Mouse (Mus musculus): ENCODE results near the gene Slc12a4. TPM values are rescaled to one million over a fixed set of nuclear protein-coding genes. Genes with fewer than 3 reads are reported as not detected.
"Not testable (repeated sequence)": the region's sequence is repeated elsewhere in the genome, so short reads cannot be mapped to it uniquely, and the experiment has no call there.

Gene Slc12a4
- total and polyA plus RNA-seq, 3 experiments: 4.4 to 8.7 (median 6.6) TPM

DNA sequence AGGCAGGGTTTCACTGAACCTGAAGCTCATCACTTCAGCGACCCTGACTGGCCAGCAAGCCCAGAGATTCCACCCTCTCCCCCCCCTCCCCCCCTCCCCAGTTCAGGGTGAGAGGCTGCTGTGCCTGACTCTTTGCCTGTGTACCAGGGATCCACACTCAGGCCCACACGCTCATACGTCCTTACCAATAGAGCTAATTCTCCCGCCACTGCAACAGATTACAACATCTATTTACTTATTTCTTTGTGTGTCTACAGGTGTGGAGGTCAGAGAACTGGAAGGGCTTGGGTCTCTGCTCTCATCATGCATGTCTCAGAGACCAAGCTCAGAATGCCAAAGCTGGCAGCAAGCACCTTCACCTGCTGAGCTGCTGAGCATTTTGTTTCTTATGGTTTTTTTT, 27.3 kb upstream of the Slc12a4 start:
- Histone ChIP-seq H3K4me1 (ENCODE audit: insufficient read depth, low read depth, low read length) (peaks cover 20% of the 10 kb centered on the region), H3K9me3 (replicated peaks) (no peaks in the 10 kb centered on the region), H3K36me3 (replicated peaks) (no peaks in the 10 kb centered on the region), H3K4me3 (ENCODE audit: low read depth, low read length) (no peak overlapping the region), H3K27me3 (ENCODE audit: insufficient read depth, low read length) (peaks cover 36% of the 10 kb centered on the region)
- DNase-seq (ENCODE audit: low spot score): no peak
- no peak for ATAC-seq (ENCODE audit: extremely low read depth, insufficient number of reproducible peaks, low FRiP score, poor library complexity, severe bottlenecking)
- TF ChIP-seq GATA1 (IDR thresholded peaks at IDR 0.05; ENCODE audit: borderline replicate concordance, low read length) (no peak), GATA2 (IDR thresholded peaks at IDR 0.05; ENCODE audit: borderline replicate concordance, low read depth, low read length) (no peak), POLR2AphosphoS5 (IDR thresholded peaks at IDR 0.05; ENCODE audit: insufficient replicate concordance, low read depth, low read length) (no peak), TAL1 (conservative IDR thresholded peaks at IDR 0.05; ENCODE audit: low read depth, low read length) (no peak), CTCF (IDR thresholded peaks at IDR 0.05; ENCODE audit: low read depth, low read length) (no peak)

DNA sequence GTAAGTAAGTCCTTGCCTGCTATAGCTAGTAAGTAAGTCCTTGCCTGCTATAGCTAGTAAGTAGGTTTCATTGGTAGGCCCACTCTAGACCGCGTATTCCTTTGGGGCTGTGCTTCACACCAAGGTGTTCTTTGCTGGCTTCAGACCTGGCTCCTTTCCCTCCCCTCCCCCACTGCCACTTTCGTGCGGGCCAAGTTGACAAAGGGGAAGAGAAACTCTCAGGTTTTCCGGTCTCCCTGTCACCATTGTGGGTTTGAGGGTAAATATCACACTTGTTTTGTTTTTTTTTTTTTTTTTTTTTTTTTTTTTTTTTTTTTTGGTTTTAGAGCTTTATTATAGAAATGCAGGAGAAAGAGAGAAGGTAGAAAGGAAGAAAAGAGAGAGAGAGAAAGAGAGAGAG, 26.6 kb upstream of the Slc12a4 start:
- no peak for TF ChIP-seq GATA1 (IDR thresholded peaks at IDR 0.05; ENCODE audit: borderline replicate concordance, low read length)
- no peak for TF ChIP-seq POLR2AphosphoS5 (IDR thresholded peaks at IDR 0.05; ENCODE audit: insufficient replicate concordance, low read depth, low read length)
- TF ChIP-seq TAL1 (conservative IDR thresholded peaks at IDR 0.05; ENCODE audit: low read depth, low read length): no peak
- TF ChIP-seq GATA2 (IDR thresholded peaks at IDR 0.05; ENCODE audit: borderline replicate concordance, low read depth, low read length): no peak
- no peak for TF ChIP-seq CTCF (IDR thresholded peaks at IDR 0.05; ENCODE audit: low read depth, low read length)
- ATAC-seq (ENCODE audit: extremely low read depth, insufficient number of reproducible peaks, low FRiP score, poor library complexity, severe bottlenecking): no peak
- H3K4me3 ChIP-seq (ENCODE audit: low read depth, low read length): no peak overlapping the region
- H3K36me3 ChIP-seq (replicated peaks): no peaks in the 10 kb centered on the region
- H3K9me3 ChIP-seq (replicated peaks): no peaks in the 10 kb centered on the region
- peaks cover 19% of the 10 kb centered on the region for H3K4me1 ChIP-seq (ENCODE audit: insufficient read depth, low read depth, low read length)
- peaks cover 39% of the 10 kb centered on the region for H3K27me3 ChIP-seq (ENCODE audit: insufficient read depth, low read length)
- DNase-seq (ENCODE audit: low spot score): no peak

DNA sequence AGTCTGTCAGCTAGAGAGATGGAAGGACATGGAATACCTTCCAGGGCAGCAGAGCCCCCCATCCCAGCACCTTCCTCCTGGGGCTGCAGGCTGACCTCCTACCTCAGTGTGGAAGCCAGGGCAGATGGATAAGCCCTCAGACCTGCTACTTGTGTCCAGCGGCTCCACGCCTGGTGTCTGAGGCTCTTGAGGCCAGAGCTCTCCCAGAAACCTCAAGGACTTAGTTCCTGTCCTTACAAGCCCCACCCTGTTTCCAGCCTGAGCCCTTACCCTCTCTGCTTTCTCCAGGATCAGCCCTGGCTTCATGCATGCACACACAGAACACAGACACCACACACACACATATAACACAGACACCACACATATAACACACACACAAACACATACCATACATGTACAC, 25.6 kb upstream of the Slc12a4 start:
- peaks cover 19% of the 10 kb centered on the region for H3K4me1 ChIP-seq (ENCODE audit: insufficient read depth, low read depth, low read length)
- no peaks in the 10 kb centered on the region for H3K9me3 ChIP-seq (replicated peaks)
- TF ChIP-seq GATA2 (IDR thresholded peaks at IDR 0.05; ENCODE audit: borderline replicate concordance, low read depth, low read length) (no peak), TAL1 (conservative IDR thresholded peaks at IDR 0.05; ENCODE audit: low read depth, low read length) (no peak), CTCF (IDR thresholded peaks at IDR 0.05; ENCODE audit: low read depth, low read length) (no peak), POLR2AphosphoS5 (IDR thresholded peaks at IDR 0.05; ENCODE audit: insufficient replicate concordance, low read depth, low read length) (no peak), GATA1 (IDR thresholded peaks at IDR 0.05; ENCODE audit: borderline replicate concordance, low read length) (no peak)
- no peak for DNase-seq (ENCODE audit: low spot score)
- ATAC-seq (ENCODE audit: extremely low read depth, insufficient number of reproducible peaks, low FRiP score, poor library complexity, severe bottlenecking): no peak
- H3K27me3 ChIP-seq (ENCODE audit: insufficient read depth, low read length): peaks cover 35% of the 10 kb centered on the region
- no peak overlapping the region for H3K4me3 ChIP-seq (ENCODE audit: low read depth, low read length)
- no peaks in the 10 kb centered on the region for H3K36me3 ChIP-seq (replicated peaks)

DNA sequence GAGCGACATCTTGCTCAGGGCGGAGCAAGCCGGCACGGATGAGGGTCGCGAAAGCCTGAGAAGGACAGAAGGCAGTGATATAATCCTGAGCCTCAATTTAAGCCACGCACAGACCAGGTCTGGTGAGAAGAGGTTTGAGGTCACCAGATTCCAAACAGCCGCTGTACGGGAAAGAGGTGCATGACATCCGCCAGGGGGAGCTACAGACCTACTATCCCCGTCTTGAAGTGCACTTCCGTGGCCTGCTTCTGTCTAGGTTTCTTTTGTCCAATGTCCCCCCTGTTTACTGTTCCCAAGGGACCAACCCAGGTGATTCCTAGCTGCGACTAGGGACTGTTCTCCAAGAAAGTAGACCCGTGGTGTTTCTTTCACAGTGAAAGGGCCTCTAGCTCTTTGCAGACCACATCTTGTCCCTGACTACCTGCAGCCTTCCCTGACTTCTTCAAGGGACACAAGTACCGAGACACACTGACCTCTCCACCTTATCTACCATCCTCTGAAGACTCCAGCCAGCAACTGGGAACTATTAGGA, 25.0 kb upstream of the Slc12a4 start, which contains the start of gene Dus2:
Dus2 (plus strand) TSS at position 482 of the 532 bp plus-strand sequence.
- ATAC-seq (ENCODE audit: extremely low read depth, insufficient number of reproducible peaks, low FRiP score, poor library complexity, severe bottlenecking) (peak; percentile 40; the same call in 1 of the 2 replicates), DNase-seq (ENCODE audit: low spot score) (peak; percentile 73)
- peaks cover 15% of the 10 kb centered on the region for H3K4me1 ChIP-seq (ENCODE audit: insufficient read depth, low read depth, low read length)
- no peak for TF ChIP-seq POLR2AphosphoS5 (IDR thresholded peaks at IDR 0.05; ENCODE audit: insufficient replicate concordance, low read depth, low read length)
- peak; percentile 81 for TF ChIP-seq CTCF (IDR thresholded peaks at IDR 0.05; ENCODE audit: low read depth, low read length)
- peaks cover 34% of the 10 kb centered on the region for H3K27me3 ChIP-seq (ENCODE audit: insufficient read depth, low read length)
- no peaks in the 10 kb centered on the region for H3K36me3 ChIP-seq (replicated peaks)
- H3K9me3 ChIP-seq (replicated peaks): no peaks in the 10 kb centered on the region
- H3K4me3 ChIP-seq (ENCODE audit: low read depth, low read length): no peak within 1 kb of the TSS

DNA sequence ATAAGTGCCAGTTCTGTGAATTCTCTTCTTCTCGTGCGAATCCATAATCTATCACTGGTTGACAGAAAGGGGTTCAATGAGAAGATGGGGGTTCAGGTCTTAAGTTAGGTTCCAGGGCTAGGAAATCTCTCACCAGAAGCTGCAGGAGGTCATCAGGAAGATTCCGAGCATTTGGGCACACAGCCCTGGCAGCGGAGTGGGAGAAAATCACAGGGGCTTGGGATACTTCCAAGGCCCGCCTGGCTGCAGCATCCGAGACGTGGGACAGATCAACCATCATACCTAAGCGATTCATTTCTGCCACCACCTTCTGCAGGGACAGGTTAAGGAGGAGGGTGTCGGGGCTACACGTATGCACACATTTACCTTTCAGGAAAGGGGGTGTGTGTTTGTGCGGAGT, 22.6 kb upstream of the Slc12a4 start:
- H3K9me3 ChIP-seq (replicated peaks): no peaks in the 10 kb centered on the region
- DNase-seq (ENCODE audit: low spot score) (no peak), ATAC-seq (ENCODE audit: extremely low read depth, insufficient number of reproducible peaks, low FRiP score, poor library complexity, severe bottlenecking) (no peak)
- peaks cover 15% of the 10 kb centered on the region for H3K4me1 ChIP-seq (ENCODE audit: insufficient read depth, low read depth, low read length)
- H3K36me3 ChIP-seq (replicated peaks): no peaks in the 10 kb centered on the region
- no peak overlapping the region for H3K4me3 ChIP-seq (ENCODE audit: low read depth, low read length)
- TF ChIP-seq GATA2 (IDR thresholded peaks at IDR 0.05; ENCODE audit: borderline replicate concordance, low read depth, low read length) (no peak), POLR2AphosphoS5 (IDR thresholded peaks at IDR 0.05; ENCODE audit: insufficient replicate concordance, low read depth, low read length) (no peak)
- peaks cover 51% of the 10 kb centered on the region for H3K27me3 ChIP-seq (ENCODE audit: insufficient read depth, low read length)

DNA sequence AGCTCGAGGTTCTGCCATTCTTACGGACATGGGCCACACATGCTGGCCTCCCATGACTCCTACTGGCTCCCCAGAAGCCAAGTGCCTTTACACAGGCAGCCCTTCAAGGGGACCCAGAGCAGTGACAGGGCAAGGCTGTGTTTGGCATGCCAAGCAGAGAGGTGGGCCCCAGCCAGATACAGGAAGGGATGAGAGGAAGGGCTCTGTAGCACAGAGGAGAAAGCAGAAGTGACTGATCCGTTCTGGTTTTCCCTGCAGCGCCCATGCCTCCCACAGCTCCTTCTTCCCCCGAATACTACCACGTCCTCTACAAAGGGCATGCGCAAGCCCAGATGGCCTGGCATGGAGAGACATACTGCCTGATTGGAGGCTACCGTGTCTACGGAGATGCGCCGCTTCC, 17.5 kb upstream of the Slc12a4 start:
- not testable (repeated sequence) for H3K4me1 ChIP-seq (ENCODE audit: insufficient read depth, low read depth, low read length); ATAC-seq (ENCODE audit: extremely low read depth, insufficient number of reproducible peaks, low FRiP score, poor library complexity, severe bottlenecking); H3K4me3 ChIP-seq (ENCODE audit: low read depth, low read length); DNase-seq (ENCODE audit: low spot score); H3K36me3 ChIP-seq (replicated peaks); H3K9me3 ChIP-seq (replicated peaks)
- peaks cover 48% of the 10 kb centered on the region for H3K27me3 ChIP-seq (ENCODE audit: insufficient read depth, low read length)

DNA sequence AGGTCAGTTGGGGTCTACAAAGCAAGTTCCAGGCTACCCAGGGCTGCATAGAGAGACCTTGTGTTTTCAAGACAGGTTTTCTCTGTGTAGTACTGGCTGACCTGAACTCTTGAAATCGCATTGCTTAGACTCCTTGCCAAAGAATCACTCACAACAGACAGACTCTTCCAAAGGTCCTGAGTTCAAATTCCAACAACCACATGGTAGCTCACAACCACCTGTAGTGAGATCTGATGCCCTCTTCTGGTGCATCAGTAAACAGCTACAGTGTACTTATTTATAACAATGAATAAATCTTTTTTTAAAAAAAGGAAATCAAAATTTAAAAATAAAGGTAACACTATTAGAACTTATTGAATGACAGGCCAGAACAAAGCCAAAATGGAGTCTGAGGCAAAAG, 15.2 kb upstream of the Slc12a4 start:
- Histone ChIP-seq H3K36me3 (replicated peaks) (no peaks in the 10 kb centered on the region), H3K4me3 (ENCODE audit: low read depth, low read length) (no peak overlapping the region), H3K9me3 (replicated peaks) (no peaks in the 10 kb centered on the region; the same call in 1 of the 2 replicates), H3K4me1 (ENCODE audit: insufficient read depth, low read depth, low read length) (peaks cover 9% of the 10 kb centered on the region), H3K27me3 (ENCODE audit: insufficient read depth, low read length) (peaks cover 40% of the 10 kb centered on the region)
- no peak for DNase-seq (ENCODE audit: low spot score)
- TF ChIP-seq CTCF (IDR thresholded peaks at IDR 0.05; ENCODE audit: low read depth, low read length) (no peak), POLR2AphosphoS5 (IDR thresholded peaks at IDR 0.05; ENCODE audit: insufficient replicate concordance, low read depth, low read length) (no peak), TAL1 (conservative IDR thresholded peaks at IDR 0.05; ENCODE audit: low read depth, low read length) (no peak), GATA2 (IDR thresholded peaks at IDR 0.05; ENCODE audit: borderline replicate concordance, low read depth, low read length) (no peak), GATA1 (IDR thresholded peaks at IDR 0.05; ENCODE audit: borderline replicate concordance, low read length) (no peak)
- ATAC-seq (ENCODE audit: extremely low read depth, insufficient number of reproducible peaks, low FRiP score, poor library complexity, severe bottlenecking): no peak
